Mouse (Mus musculus): ENCODE results near the gene Dpp4.

- TF ChIP-seq CTCF (IDR thresholded peaks at IDR 0.05; ENCODE audit: low read depth, low read length): no peak
- no peak for TF ChIP-seq POLR2A (IDR thresholded peaks at IDR 0.05; ENCODE audit: extremely low read depth, insufficient read depth, low read length)
These were observed 124.5 kb downstream of the Dpp4 start for GRCm38 (mm10) chr2:62287532-62287931.

All from liver, adult 2 months (tissue).